8 mouse cellular contexts compared by ENCODE assay signal in the genomic region with DNA sequence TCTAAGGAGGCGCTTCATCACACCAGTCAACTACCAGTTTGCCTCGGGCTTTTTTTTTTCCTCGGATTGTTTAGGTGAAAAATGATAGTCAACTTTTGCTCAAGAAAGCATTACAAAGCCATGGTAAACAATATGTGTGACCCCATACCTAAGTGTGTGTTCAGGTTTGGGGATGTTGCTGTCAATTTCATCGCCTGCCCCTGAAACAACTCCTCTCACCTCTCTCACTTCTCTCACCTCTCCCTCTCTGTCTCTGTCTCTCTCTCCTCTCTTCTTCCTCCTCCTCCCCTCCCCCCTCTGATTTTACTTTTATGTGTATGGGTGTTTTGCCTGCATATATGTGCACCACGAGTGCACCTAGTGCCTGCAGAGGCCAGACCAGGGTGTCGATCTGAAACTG. TPM values are rescaled to one million over a fixed set of nuclear protein-coding genes. Genes with fewer than 3 reads are reported as not detected.
DNase-seq lines count a peak whose midpoint lies in the region; ATAC-seq and TF ChIP-seq lines count a peak whose summit lies in the region.

No protein-coding gene starts in this region.

- H3K27me3 ChIP-seq in kidney, embryonic 14.5 days (ENCODE audit: control insufficient read depth, insufficient read depth, low read length) = no peaks in the 10 kb centered on the region
- H3K27me3 ChIP-seq in MEL (ENCODE audit: control insufficient read depth in 1 of 2, insufficient read depth in 2 of 2, low read length in 2 of 2) = no peaks in the 10 kb centered on the region
- no peaks in the 10 kb centered on the region for H3K27me3 ChIP-seq in hindbrain, embryonic 12.5 days
- H3K27me3 ChIP-seq in midbrain, embryonic 15.5 days (replicated peaks) = no peaks in the 10 kb centered on the region

- H3K9me3 ChIP-seq in kidney, embryonic 14.5 days (ENCODE audit: control insufficient read depth, low read length) = no peaks in the 10 kb centered on the region
- no peaks in the 10 kb centered on the region for H3K9me3 ChIP-seq in MEL (replicated peaks; ENCODE audit: insufficient read depth, low read length)
- H3K9me3 ChIP-seq in hindbrain, embryonic 12.5 days (replicated peaks) = no peaks in the 10 kb centered on the region
- no peaks in the 10 kb centered on the region for H3K9me3 ChIP-seq in midbrain, embryonic 15.5 days

- no peak for TF ChIP-seq EP300 in MEL (IDR thresholded peaks at IDR 0.05; ENCODE audit: low read depth in 1 of 2, low read length in 2 of 2)

- WGBS in kidney, embryonic 14.5 days = 46% methylated on average over 6 of the region's 6 CpGs
- 50% methylated on average over 6 of the region's 6 CpGs for WGBS in hindbrain, embryonic 12.5 days
- 45% methylated on average over 6 of the region's 6 CpGs for WGBS in midbrain, embryonic 15.5 days

- H3K9ac ChIP-seq in kidney, embryonic 14.5 days (ENCODE audit: low read depth, low read length) = peak overlapping the region; percentile 94
- peak overlapping the region; percentile 82 for H3K9ac ChIP-seq in MEL (ENCODE audit: control insufficient read depth, low read depth, low read length, poor library complexity, severe bottlenecking)
- H3K9ac ChIP-seq in hindbrain, embryonic 12.5 days = peak overlapping the region; percentile 99
- peak overlapping the region; percentile 99 for H3K9ac ChIP-seq in midbrain, embryonic 15.5 days

- DNase-seq in kidney, adult 18-20 months = no peak
- DNase-seq in MEL (ENCODE audit: low read depth, low spot score) = no peak
- no peak for DNase-seq in retina, embryonic 14.5 days (ENCODE audit: low spot score)
- no peak for DNase-seq in cerebellum, adult 11-12 months
- DNase-seq in left cerebral cortex, adult 11 months (ENCODE audit: low spot score) = no peak

- no peaks in the 10 kb centered on the region for H3K4me1 ChIP-seq in kidney, embryonic 14.5 days (ENCODE audit: control insufficient read depth, insufficient read depth, low read length)
- peaks cover 0 to 15% of the 10 kb centered on the region in 2 experiments; a peak in 3 of 4 replicates for H3K4me1 ChIP-seq in MEL (ENCODE audit: control insufficient read depth in 1 of 2, insufficient read depth in 2 of 2, low read length in 2 of 2)
- H3K4me1 ChIP-seq in hindbrain, embryonic 12.5 days = peaks cover 6% of the 10 kb centered on the region; the same call in 1 of the 2 replicates
- peaks cover 24% of the 10 kb centered on the region for H3K4me1 ChIP-seq in midbrain, embryonic 15.5 days

- H3K79me2 ChIP-seq in MEL (ENCODE audit: control insufficient read depth, insufficient read depth, low read length, poor library complexity) = peaks cover 5% of the 10 kb centered on the region; the same call in 1 of the 2 replicates

- no peak for TF ChIP-seq CTCF in MEL (IDR thresholded peaks at IDR 0.05 in 2 of 3, conservative IDR thresholded peaks at IDR 0.05 in 1 of 3; ENCODE audit: control insufficient read depth in 1 of 3, insufficient read depth in 1 of 3, low read depth in 2 of 3, low read length in 3 of 3, poor library complexity in 1 of 3, severe bottlenecking in 1 of 3)

- peak overlapping the region; percentile 82 for H3K4me2 ChIP-seq in kidney, embryonic 14.5 days (replicated peaks; ENCODE audit: low read depth, low read length)
- H3K4me2 ChIP-seq in hindbrain, embryonic 12.5 days (replicated peaks) = peak overlapping the region; percentile 72
- peak overlapping the region; percentile 73 for H3K4me2 ChIP-seq in midbrain, embryonic 15.5 days

- peak overlapping the region; percentile 93 for H3K4me3 ChIP-seq in kidney, embryonic 14.5 days (ENCODE audit: low read length)
- peak overlapping the region; percentile 69 to 92 for H3K4me3 ChIP-seq in MEL (ENCODE audit: control insufficient read depth in 1 of 2, insufficient read depth in 1 of 2, low read depth in 2 of 2, low read length in 2 of 2)
- H3K4me3 ChIP-seq in hindbrain, embryonic 12.5 days = peak overlapping the region; percentile 98
- H3K4me3 ChIP-seq in midbrain, embryonic 15.5 days = peak overlapping the region; percentile 85

- no peak for ATAC-seq in kidney, embryonic 14.5 days (ENCODE audit: low FRiP score, low TSS enrichment)
- ATAC-seq in hindbrain, embryonic 12.5 days (ENCODE audit: low FRiP score) = no peak
- ATAC-seq in midbrain, embryonic 15.5 days (replicated peaks) = no peak

- no peaks in the 10 kb centered on the region; the same call in 1 of the 2 replicates for H3K36me3 ChIP-seq in kidney, embryonic 14.5 days (ENCODE audit: control insufficient read depth, insufficient read depth, low read length)
- peaks cover 0 to 14% of the 10 kb centered on the region in 2 experiments; a peak in 2 of 4 replicates for H3K36me3 ChIP-seq in MEL (ENCODE audit: control insufficient read depth in 1 of 2, insufficient read depth in 2 of 2, low read length in 2 of 2)
- peaks cover 2% of the 10 kb centered on the region; the same call in 1 of the 2 replicates for H3K36me3 ChIP-seq in hindbrain, embryonic 12.5 days
- no peaks in the 10 kb centered on the region for H3K36me3 ChIP-seq in midbrain, embryonic 15.5 days (replicated peaks)

- no peak for TF ChIP-seq POLR2A in MEL (IDR thresholded peaks at IDR 0.05; ENCODE audit: control insufficient read depth in 1 of 2, insufficient read depth in 1 of 2, low read depth in 1 of 2, low read length in 2 of 2, poor library complexity in 1 of 2)

- H3K27ac ChIP-seq in kidney, embryonic 14.5 days (ENCODE audit: low read depth, low read length) = 0 out of 2 replicates have a peak overlapping the region, but pooled peaks have one; percentile 85
- H3K27ac ChIP-seq in MEL (ENCODE audit: control insufficient read depth, low read depth, low read length) = peak overlapping the region; percentile 70
- H3K27ac ChIP-seq in hindbrain, embryonic 12.5 days = peak overlapping the region; percentile 98; the same call in 1 of the 2 replicates
- H3K27ac ChIP-seq in midbrain, embryonic 15.5 days = peak overlapping the region; percentile 97

- TF ChIP-seq RAD21 in MEL (IDR thresholded peaks at IDR 0.05; ENCODE audit: low read depth, low read length) = no peak

TF ChIP-seq in MEL, 35 proteins besides CTCF, POLR2A, EP300 and RAD21:
- TF ChIP-seq GATA1 (IDR thresholded peaks at IDR 0.05; ENCODE audit: low read depth, low read length) (no peak), MXI1 (IDR thresholded peaks at IDR 0.05; ENCODE audit: low read depth, low read length) (peak; percentile 65; the same call in 1 of the 2 replicates), ZNF384 (IDR thresholded peaks at IDR 0.05; ENCODE audit: low read depth, low read length) (peak; percentile 40; the same call in 1 of the 2 replicates), RCOR1 (IDR thresholded peaks at IDR 0.05; ENCODE audit: low read depth, low read length) (no peak; the same call in 1 of the 2 replicates), TAL1 (IDR thresholded peaks at IDR 0.05; ENCODE audit: low read length) (no peak)

RNA-seq across cellular contexts. Expression of a gene that starts 0.7 kb away (rescaled TPM):
- polyA plus RNA-seq in kidney, embryonic 14.5 days (2014; fragmentation: Nextera tagmentation; extraction: Ambion mirVana) = 11.9 and 16.3 TPM in 2 replicates
- total RNA-seq in MEL (2012; rRNA removed) = 7.2 and 9.4 TPM in 2 replicates
- polyA plus RNA-seq in MEL (2012; ENCODE audit: insufficient read depth in 1 of 2, insufficient read length in 2 of 2, low read depth in 1 of 2, low replicate concordance in 2 of 2, missing spikeins in 1 of 2) = 10 to 100 TPM in 1 of 2 experiments, not detected in 1; 10.3 TPM
- 42.2 and 42.5 TPM in 2 replicates for polyA plus RNA-seq in hindbrain, embryonic 12.5 days (2016; fragmentation: Nextera tagmentation; extraction: Ambion mirVana)
- polyA plus RNA-seq in midbrain, embryonic 15.5 days (2015; fragmentation: Nextera tagmentation; extraction: Ambion mirVana) = 46.3 and 47.1 TPM in 2 replicates
